Mouse (Mus musculus): ENCODE results near the gene Ppp1cc.
"Not testable (repeated sequence)": the region's sequence is repeated elsewhere in the genome, so short reads cannot be mapped to it uniquely, and the experiment has no call there.

Ppp1cc gene

GRCm38 (mm10) chr5:122212125-122212524, 54.0 kb downstream of the Ppp1cc start:
- DNase-seq (ENCODE audit: low spot score), result no peak

GRCm38 (mm10) chr5:122212820-122213219, 54.7 kb downstream of the Ppp1cc start:
- not testable (repeated sequence) for DNase-seq (ENCODE audit: low spot score)

- DNase-seq (ENCODE audit: low spot score), result no peak
Observed at GRCm38 (mm10) chr5:122213861-122214260, 55.8 kb downstream of the Ppp1cc start.

GRCm38 (mm10) chr5:122217636-122218035, 59.6 kb downstream of the Ppp1cc start:
- no peak for DNase-seq (ENCODE audit: low spot score)

- DNase-seq (ENCODE audit: low spot score), result no peak
Observed at GRCm38 (mm10) chr5:122218109-122218905, 60.2 kb downstream of the Ppp1cc start.

GRCm38 (mm10) chr5:122218928-122219327, 60.9 kb downstream of the Ppp1cc start:
- no peak for DNase-seq (ENCODE audit: low spot score)

- no peak for DNase-seq (ENCODE audit: low spot score)
Observed at GRCm38 (mm10) chr5:122219655-122220629, 61.9 kb downstream of the Ppp1cc start.

GRCm38 (mm10) chr5:122221085-122221484, 63.0 kb downstream of the Ppp1cc start:
- no peak for DNase-seq (ENCODE audit: low spot score)

GRCm38 (mm10) chr5:122224291-122224690, 66.2 kb downstream of the Ppp1cc start:
- DNase-seq (ENCODE audit: low spot score), result no peak
